Mouse (Mus musculus) activated CD4-positive, CD25-positive, alpha-beta regulatory T cell, adult 4 months (primary cell): Measurements from ENCODE around the gene Fam19a3. TPM values are rescaled to one million over a fixed set of nuclear protein-coding genes. Genes with fewer than 3 reads are reported as not detected.

Source experiments
- ATAC-seq: one replicate; pipeline ENCODE4 v1.8.0; 2017
- polyA plus RNA-seq, 2 experiments: library from polyadenylated mRNA; unstranded; fragments of 100-300 nt; shearing (Covaris generic); gene quantifications; one replicate each; pipeline ENCODE4 v1.2.1; 2017

The Fam19a3 gene
- polyA plus RNA-seq, 2 experiments from 2014 or later: 0.83 to 1.4 TPM

DNA sequence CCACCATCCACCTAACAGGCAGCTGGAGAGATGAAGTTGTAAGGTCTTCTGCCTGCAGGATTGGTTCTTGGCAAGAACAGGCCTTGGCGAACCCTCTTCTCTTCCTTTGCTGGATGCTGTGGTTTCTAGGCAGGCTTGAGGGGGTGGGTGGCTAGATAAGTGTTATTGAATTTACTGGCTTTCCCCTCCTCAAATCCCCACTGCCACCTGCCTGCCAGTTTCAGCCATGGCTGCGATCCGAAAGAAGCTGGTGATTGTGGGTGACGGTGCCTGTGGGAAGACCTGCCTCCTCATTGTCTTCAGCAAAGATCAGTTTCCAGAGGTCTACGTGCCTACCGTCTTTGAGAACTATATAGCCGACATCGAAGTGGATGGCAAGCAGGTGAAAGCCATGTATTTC is 10.0 kb upstream of the Fam19a3 start:
- no peak for ATAC-seq

- no peak for ATAC-seq
These were observed 9.4 kb upstream of the Fam19a3 start for GRCm38 (mm10) chr3:104791017-104791416.

DNA sequence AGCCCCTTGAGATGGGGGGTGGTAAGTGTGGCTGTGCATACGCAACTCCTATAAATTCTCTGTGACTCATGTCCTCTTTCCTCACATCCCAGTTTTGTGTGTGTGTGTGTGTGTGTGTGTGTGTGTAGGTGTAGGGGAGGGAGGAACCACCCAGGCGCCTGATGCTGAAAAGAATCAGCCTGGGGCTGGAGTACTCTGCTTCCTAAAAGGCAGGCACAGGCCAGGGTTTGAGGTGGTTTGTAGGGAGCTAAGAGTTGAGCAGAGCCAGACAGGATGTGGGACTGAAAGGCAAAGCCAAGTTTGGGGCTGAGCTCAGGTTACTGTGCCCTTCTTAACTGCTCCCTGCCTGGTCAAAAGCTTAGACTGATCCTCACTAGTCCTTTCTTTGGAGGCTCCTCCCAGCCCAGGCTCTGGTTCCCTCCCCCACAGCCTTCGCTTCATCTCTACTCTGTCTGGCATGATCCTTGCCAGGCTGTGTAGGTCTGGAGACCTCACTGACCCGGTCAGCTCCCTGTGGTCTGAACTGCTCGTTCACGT is 8.8 kb upstream of the Fam19a3 start:
- no peak for ATAC-seq

DNA sequence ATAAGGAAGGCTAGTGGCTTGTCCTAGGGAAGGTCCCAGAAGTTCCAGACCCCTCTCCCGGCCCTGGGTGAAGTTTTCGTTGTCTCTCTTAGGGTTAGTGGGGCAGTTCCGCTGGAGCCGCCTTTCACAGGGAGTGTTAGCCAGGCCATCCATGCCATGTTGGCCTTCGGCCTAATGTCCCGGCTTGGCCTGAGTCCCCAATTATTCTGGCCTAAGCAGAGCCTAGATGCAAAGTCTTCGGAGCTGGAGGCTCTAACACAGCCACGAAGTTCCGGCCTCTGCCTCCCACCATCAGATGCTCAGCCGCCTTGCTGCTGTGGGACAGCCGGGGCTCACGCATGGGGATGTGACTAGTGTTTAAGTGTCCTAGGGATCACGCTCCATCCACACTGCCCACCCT is 8.2 kb upstream of the Fam19a3 start:
- ATAC-seq: no peak

GRCm38 (mm10) chr3:104789312-104789605 is 7.6 kb upstream of the Fam19a3 start:
- ATAC-seq: no peak

- ATAC-seq: no peak
These were observed 7.1 kb upstream of the Fam19a3 start for GRCm38 (mm10) chr3:104788561-104789311.

DNA sequence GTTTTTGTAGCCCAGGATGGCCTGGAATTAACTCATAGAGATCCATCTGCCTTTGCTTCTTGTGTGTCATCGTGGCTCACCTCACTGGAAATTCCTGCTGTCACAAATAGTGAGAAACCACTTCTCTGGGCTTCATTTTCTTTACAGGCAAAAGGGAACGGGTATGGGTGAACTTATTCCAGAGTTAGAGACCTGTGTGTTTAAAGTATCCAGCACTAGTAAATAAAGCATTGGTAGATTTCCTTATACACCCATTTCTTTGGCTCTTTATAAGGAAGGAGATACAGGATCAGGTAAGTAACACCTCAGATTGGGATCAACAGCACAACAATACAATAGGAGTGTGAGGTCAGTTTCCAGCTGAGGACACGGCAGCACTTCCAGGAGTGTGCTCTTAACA is 6.4 kb upstream of the Fam19a3 start, which contains the start of gene Rhoc:
TSS of gene Rhoc (plus strand) at position 301 of the 400 bp plus-strand sequence.
- no peak for ATAC-seq

GRCm38 (mm10) chr3:104785284-104785683 is 3.6 kb upstream of the Fam19a3 start:
- ATAC-seq: no peak

- peak; percentile 33 for ATAC-seq
These were observed 2.4 kb upstream of the Fam19a3 start for GRCm38 (mm10) chr3:104783971-104784500.

DNA sequence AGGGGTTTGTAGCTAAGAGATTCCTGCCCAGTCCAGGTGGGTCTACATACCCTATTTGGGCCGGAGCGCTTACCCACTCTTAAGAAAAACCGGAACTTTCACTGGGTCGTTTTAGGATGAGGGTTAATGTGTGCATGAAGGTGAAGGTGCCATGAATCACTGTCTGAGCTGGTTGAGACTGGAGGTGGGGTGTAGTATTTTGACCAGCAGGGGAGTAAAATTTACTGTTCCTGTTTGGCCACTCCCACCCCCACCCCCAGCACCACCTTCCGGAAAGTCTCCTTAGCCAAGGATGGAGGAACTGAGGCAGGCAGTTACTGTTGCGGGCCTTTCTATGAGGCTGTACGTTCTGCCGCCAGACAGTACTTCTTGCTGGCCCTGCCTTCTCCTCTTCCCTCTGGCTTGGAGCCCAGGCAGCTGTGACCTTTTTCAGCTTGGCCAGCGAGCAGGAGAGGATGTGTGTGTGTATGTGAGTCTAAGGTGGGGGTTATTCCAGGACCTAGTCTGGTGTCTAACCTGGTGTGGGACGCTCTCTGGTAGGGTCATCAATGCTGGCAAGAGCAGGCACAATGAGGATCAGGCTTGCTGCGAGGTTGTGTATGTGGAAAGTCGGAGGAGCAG is 531 bp upstream of the Fam19a3 start:
- ATAC-seq: peak; percentile 9

- ATAC-seq: peak; percentile 33
These were observed 849 bp downstream of the Fam19a3 start, which contains the start of gene Ppm1j for GRCm38 (mm10) chr3:104780561-104781420. TSS of gene Ppm1j (plus strand) at chr3:104781056.

- peak; percentile 34 for ATAC-seq
These were observed 1.7 kb downstream of the Fam19a3 start for GRCm38 (mm10) chr3:104779949-104780348.

GRCm38 (mm10) chr3:104777342-104777741 is 4.3 kb downstream of the Fam19a3 start:
- ATAC-seq: peak; percentile 36

DNA sequence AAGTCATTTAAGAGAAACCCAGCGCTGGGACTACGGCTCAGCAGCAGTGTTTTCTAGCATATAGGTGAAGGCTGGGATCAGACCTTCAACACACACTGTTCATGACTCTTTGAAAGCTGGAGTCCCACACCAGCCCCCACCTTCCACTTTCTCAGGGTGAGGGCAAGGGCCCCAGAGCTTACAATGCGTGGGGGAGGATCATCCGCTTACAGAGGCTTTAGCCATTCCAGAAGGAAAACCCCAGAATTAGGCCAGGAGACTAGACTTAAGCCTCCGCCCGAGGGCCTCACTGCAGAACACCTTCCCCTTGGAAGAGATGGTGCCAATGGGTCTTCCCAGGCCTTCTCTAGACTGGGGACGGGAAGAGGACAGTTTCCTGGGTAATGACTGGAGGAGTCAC is 8.3 kb downstream of the Fam19a3 start:
- no peak for ATAC-seq

DNA sequence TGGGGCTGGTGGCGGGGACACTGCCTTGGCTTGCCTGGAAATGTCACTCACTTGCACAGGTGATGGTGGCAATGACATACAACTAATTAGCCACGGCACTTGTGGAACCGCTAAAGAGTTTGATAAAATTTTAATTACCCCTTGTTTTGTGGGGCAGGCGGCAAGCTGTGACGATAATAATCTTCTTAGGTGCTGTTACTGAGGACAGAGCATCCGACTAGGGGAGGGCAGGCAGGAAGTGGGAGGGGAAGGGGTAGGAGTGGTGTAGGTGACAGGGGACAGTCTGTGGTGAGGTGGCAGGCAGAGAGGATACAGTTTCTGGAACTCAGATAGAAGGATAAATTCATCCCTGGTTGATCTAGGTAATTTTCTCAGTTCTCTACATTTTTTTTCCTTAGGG is 10.2 kb downstream of the Fam19a3 start:
- ATAC-seq: peak; percentile 99

DNA sequence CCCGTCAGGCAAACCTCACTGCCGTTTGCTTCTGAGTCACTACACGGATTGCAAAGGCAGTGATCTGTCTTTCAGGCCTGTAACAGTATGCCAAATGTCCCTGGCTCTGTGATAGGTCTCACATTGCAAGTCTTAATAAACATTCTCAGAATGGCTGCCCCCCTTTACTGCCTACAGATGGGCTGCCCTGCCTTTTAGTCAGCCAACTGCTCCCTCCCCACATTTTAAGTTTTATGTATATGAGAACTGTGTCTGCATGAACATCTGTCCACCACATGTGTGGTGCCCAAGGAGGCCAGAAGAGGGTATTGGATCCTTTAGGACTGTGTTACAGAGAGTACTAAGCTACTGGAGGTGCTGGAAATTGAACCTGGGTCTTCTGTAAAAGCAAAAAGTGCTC is 10.7 kb downstream of the Fam19a3 start:
- no peak for ATAC-seq

DNA sequence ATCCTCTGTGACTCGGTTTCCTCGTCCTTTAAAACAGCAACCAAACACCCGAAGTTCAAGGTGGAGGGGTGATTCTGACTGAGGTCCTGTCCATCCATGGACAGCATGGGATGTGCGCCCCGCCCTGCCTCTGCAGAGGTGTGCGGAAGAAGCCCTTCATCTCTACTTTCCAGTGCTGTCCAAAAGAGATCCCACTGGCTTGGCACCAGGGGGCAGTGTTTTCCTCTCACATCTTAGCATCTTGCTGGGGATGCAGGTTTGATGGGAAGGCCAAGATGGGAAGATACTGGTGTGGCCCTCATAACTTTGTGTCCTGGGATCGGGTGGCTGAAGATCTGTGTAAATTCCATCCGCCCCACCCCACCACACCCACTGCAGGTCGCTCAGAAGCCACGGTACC is 11.6 kb downstream of the Fam19a3 start:
- ATAC-seq: no peak

- ATAC-seq: no peak
These were observed 12.5 kb downstream of the Fam19a3 start for GRCm38 (mm10) chr3:104769135-104769534.

- ATAC-seq: no peak
These were observed 13.9 kb downstream of the Fam19a3 start for GRCm38 (mm10) chr3:104767716-104768115.

- no peak for ATAC-seq
These were observed 14.5 kb downstream of the Fam19a3 start for GRCm38 (mm10) chr3:104767141-104767540.

GRCm38 (mm10) chr3:104765021-104765420 is 16.6 kb downstream of the Fam19a3 start:
- ATAC-seq: no peak

DNA sequence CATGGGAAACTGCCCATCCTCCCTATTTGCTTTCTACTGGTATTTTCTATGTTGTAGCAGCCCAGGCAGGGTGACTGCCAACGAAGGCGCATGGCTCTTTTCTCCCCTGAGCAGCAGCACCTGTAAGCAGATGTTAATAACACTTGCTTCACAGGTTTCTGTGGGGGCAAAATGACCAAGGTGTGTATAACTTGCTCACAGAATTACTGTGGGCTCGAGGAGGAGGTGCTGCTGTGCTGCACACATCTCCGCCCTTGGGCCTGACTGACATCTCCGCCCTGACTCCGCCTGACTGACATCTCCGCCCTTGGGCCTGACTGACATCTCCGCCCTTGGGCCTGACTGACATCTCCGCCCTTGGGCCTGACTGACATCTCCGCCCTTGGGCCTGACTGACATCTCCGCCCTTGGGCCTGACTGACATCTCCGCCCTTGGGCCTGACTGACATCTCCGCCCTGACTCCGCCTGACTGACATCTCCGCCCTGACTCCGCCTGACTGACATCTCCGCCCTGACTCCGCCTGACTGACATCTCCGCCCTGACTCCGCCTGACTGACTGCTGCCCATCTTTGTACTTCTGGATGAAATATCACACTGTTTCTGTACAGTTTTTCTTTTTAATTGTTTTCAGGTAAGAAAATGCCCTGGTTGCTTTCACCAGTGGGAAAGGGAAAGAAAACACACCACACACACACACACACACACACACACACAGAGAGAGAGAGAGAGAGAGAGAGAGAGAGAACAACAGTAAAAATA is 19.4 kb downstream of the Fam19a3 start:
- peak; percentile 42 for ATAC-seq
